Mouse (Mus musculus) limb, embryonic 15.5 days (tissue): ENCODE measurements at regions not wholly inside any gene's neighbourhood (a gene's known extent, or its start where the extent isn't known, plus 50 kb on each side); places are given as distances from the start of the nearest gene placed in this dataset.

Experiments
- ATAC-seq: fragments of 200-750 bp; cut with Nextera tagmentation; 2 replicates; pipeline ENCODE4 v1.8.0; 2017; ENCODE audit warnings: low read depth, moderate TSS enrichment; ENCODE audit not compliant: insufficient number of reproducible peaks, low FRiP score, low TSS enrichment
- H3K27ac ChIP-seq: fragments of 300-500 bp; sonication (generic); 2 replicates; pipeline ENCODE4 v1.5.1; 2015; ENCODE audit warnings: moderate library complexity, mild to moderate bottlenecking, inconsistent platforms
- H3K27me3 ChIP-seq: fragments of 300-500 bp; sonication (generic); 2 replicates; pipeline ENCODE4 v1.6.1; 2015; ENCODE audit warnings: inconsistent platforms
- H3K36me3 ChIP-seq: fragments of 300-500 bp; sonication (generic); 2 replicates; pipeline ENCODE4 v1.6.1; 2015; ENCODE audit warnings: inconsistent platforms
- H3K4me1 ChIP-seq: fragments of 300-500 bp; sonication (generic); 2 replicates; pipeline ENCODE4 v1.6.1; 2015; ENCODE audit warnings: inconsistent platforms
- H3K4me2 ChIP-seq: fragments of 300-500 bp; sonication (generic); 2 replicates; pipeline ENCODE4 v1.6.1; 2015; ENCODE audit warnings: mild to moderate bottlenecking, inconsistent platforms
- H3K4me3 ChIP-seq: fragments of 300-500 bp; sonication (generic); 2 replicates; pipeline ENCODE4 v1.5.1; 2015; ENCODE audit warnings: mild to moderate bottlenecking, inconsistent platforms
- H3K9ac ChIP-seq: fragments of 300-500 bp; sonication (generic); 2 replicates; pipeline ENCODE4 v1.6.1; 2015; ENCODE audit warnings: inconsistent platforms
- H3K9me3 ChIP-seq: fragments of 300-500 bp; sonication (generic); 2 replicates; pipeline ENCODE4 v1.6.1; 2016; ENCODE audit warnings: inconsistent platforms
- WGBS: fragments of 180-500 bp; shearing (Covaris S2); methylation state at CpG from one replicate; pipeline ENCODE4 v1.1.7; 2015; 5-methylcytosine and 5-hydroxymethylcytosine counted together

DNA sequence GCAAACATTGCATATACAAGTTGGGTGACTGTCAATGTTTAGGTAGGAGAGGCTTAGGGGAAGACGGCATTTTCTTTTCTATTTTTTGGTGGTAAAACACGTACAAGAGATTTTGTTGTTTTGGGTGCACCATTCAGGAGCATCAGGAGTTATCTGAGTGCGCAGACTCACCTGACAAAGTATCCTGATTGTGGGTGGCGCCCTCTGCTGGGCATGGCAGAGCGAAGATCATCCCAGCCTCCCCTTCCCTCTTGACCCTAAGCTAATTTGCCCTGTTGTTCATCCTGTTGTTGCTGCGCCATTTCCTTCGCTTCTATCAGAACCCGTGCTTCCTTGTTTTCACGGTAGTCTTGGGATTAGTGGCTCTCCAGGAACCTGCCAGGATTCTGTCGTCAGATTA lies 217.6 kb upstream of the Cnr1 start:
- no peak for ATAC-seq
- Histone ChIP-seq H3K27ac (no peak overlapping the region), H3K27me3 (no peaks in the 10 kb centered on the region), H3K36me3 (no peaks in the 10 kb centered on the region), H3K9ac (no peak overlapping the region), H3K4me1 (peaks cover under 1% of the 10 kb centered on the region; the same call in 1 of the 2 replicates), H3K4me2 (no peak overlapping the region), H3K4me3 (no peak overlapping the region), H3K9me3 (no peaks in the 10 kb centered on the region)
- WGBS, result 61% methylated on average over 10 of the region's 10 CpGs

GRCm38 (mm10) chr4:33716475-33717117 lies 207.8 kb upstream of the Cnr1 start:
- H3K4me1 ChIP-seq, result no peaks in the 10 kb centered on the region
- ATAC-seq, result no peak
- H3K27me3 ChIP-seq, result no peaks in the 10 kb centered on the region
- 45% methylated on average over 20 of the region's 20 CpGs for WGBS
- H3K36me3 ChIP-seq, result no peaks in the 10 kb centered on the region
- no peaks in the 10 kb centered on the region for H3K9me3 ChIP-seq
- H3K4me3 ChIP-seq, result no peak overlapping the region
- H3K9ac ChIP-seq, result no peak overlapping the region
- no peak overlapping the region for H3K27ac ChIP-seq
- H3K4me2 ChIP-seq, result 0 out of 2 replicates have a peak overlapping the region, but pooled peaks have one; percentile 5

GRCm38 (mm10) chr4:33720972-33721371 lies 203.4 kb upstream of the Cnr1 start:
- Histone ChIP-seq H3K4me3 (no peak overlapping the region), H3K9me3 (no peaks in the 10 kb centered on the region), H3K9ac (no peak overlapping the region), H3K36me3 (no peaks in the 10 kb centered on the region), H3K4me2 (no peak overlapping the region), H3K27ac (no peak overlapping the region), H3K27me3 (no peaks in the 10 kb centered on the region), H3K4me1 (no peaks in the 10 kb centered on the region)
- 90% methylated on average over 10 of the region's 10 CpGs for WGBS
- no peak for ATAC-seq

GRCm38 (mm10) chr4:33721971-33722370 lies 202.4 kb upstream of the Cnr1 start:
- H3K36me3 ChIP-seq, result no peaks in the 10 kb centered on the region
- 83% methylated on average over 4 of the region's 4 CpGs for WGBS
- no peaks in the 10 kb centered on the region for H3K27me3 ChIP-seq
- no peaks in the 10 kb centered on the region for H3K9me3 ChIP-seq
- no peak overlapping the region for H3K4me2 ChIP-seq
- no peaks in the 10 kb centered on the region for H3K4me1 ChIP-seq
- ATAC-seq, result no peak
- H3K9ac ChIP-seq, result no peak overlapping the region
- H3K27ac ChIP-seq, result no peak overlapping the region
- no peak overlapping the region for H3K4me3 ChIP-seq

GRCm38 (mm10) chr4:33731837-33732236 lies 192.6 kb upstream of the Cnr1 start:
- WGBS, result 68% methylated on average over 4 of the region's 4 CpGs
- H3K4me3 ChIP-seq, result no peak overlapping the region
- no peaks in the 10 kb centered on the region for H3K36me3 ChIP-seq
- H3K9me3 ChIP-seq, result no peaks in the 10 kb centered on the region
- no peak overlapping the region for H3K9ac ChIP-seq
- H3K4me2 ChIP-seq, result no peak overlapping the region
- no peak overlapping the region for H3K27ac ChIP-seq
- H3K27me3 ChIP-seq, result no peaks in the 10 kb centered on the region
- H3K4me1 ChIP-seq, result peaks cover 4% of the 10 kb centered on the region; the same call in 1 of the 2 replicates
- no peak for ATAC-seq

DNA sequence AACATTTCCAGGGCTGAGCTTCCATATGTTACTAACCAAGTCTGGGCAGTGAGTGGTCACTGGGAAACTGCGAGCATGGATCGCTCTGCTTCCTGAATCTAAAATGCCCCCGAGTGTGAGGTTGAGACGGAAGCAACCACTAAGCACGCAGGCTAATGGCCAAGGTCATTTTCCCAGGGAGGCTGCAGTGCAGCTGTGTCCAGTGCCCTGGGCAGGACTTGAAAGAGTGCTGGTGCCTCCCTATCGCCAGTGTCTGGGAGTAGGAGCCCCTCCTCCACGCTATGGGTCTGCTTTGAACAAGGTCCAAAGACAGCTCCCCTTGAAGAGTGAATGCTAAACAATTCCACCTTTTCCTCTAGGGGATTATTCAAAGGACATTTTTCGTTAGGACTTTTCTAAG lies 189.5 kb upstream of the Cnr1 start:
- Histone ChIP-seq H3K4me2 (no peak overlapping the region), H3K4me1 (peaks cover 4% of the 10 kb centered on the region; the same call in 1 of the 2 replicates), H3K27me3 (no peaks in the 10 kb centered on the region), H3K4me3 (no peak overlapping the region), H3K9ac (no peak overlapping the region), H3K36me3 (no peaks in the 10 kb centered on the region), H3K27ac (no peak overlapping the region), H3K9me3 (no peaks in the 10 kb centered on the region)
- WGBS, result 28% methylated on average over 8 of the region's 8 CpGs
- ATAC-seq, result no peak

- no peak overlapping the region for H3K4me2 ChIP-seq
- H3K9me3 ChIP-seq, result no peaks in the 10 kb centered on the region
- peaks cover 4% of the 10 kb centered on the region; the same call in 1 of the 2 replicates for H3K4me1 ChIP-seq
- no peak overlapping the region for H3K27ac ChIP-seq
- 49% methylated on average over 3 of the region's 3 CpGs for WGBS
- no peaks in the 10 kb centered on the region for H3K27me3 ChIP-seq
- no peaks in the 10 kb centered on the region for H3K36me3 ChIP-seq
- H3K4me3 ChIP-seq, result no peak overlapping the region
- H3K9ac ChIP-seq, result no peak overlapping the region
- no peak for ATAC-seq
Measured at GRCm38 (mm10) chr4:33735442-33735966, 188.9 kb upstream of the Cnr1 start.

DNA sequence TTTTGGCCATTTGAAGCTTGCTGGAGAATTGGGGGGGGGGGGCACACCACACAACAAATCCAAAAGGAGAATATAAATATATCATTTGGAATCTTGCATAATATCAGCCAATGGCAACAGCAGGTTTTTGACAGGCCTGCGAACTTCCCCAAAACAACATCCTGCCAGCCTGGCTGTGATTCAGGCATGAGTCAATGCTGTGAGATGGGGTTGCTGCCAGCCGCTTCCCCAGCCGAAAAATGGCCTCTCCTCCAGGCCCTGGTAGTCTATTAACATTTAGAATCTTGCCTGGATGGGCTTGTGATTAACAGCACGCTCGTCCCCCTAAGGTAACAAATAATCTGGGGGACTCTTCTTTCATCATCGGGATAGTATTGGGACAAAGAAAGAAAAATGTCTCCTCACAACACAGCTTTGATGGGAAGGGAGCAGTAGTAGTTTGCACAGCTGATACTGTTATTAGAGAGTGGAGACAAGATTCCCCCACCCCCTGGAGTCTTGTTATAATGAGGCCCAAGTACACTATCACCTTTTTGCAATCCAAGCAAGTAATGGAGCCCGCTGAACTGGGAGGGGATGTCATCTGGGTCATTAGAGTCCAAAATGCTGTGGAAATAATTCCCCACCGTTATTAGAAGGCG lies 188.2 kb upstream of the Cnr1 start:
- ATAC-seq, result no peak
- Histone ChIP-seq H3K4me2 (no peak overlapping the region), H3K4me1 (peaks cover 4% of the 10 kb centered on the region; the same call in 1 of the 2 replicates), H3K36me3 (no peaks in the 10 kb centered on the region), H3K27ac (no peak overlapping the region), H3K9ac (no peak overlapping the region), H3K27me3 (no peaks in the 10 kb centered on the region), H3K4me3 (no peak overlapping the region), H3K9me3 (no peaks in the 10 kb centered on the region)
- 72% methylated on average over 9 of the region's 9 CpGs for WGBS

- no peak overlapping the region for H3K9ac ChIP-seq
- no peaks in the 10 kb centered on the region for H3K27me3 ChIP-seq
- peaks cover 4% of the 10 kb centered on the region; the same call in 1 of the 2 replicates for H3K4me1 ChIP-seq
- H3K27ac ChIP-seq, result no peak overlapping the region
- 61% methylated on average over 1 of the region's 1 CpGs for WGBS
- no peak overlapping the region for H3K4me2 ChIP-seq
- H3K9me3 ChIP-seq, result no peaks in the 10 kb centered on the region
- ATAC-seq, result no peak
- H3K36me3 ChIP-seq, result no peaks in the 10 kb centered on the region
- H3K4me3 ChIP-seq, result no peak overlapping the region
Measured at GRCm38 (mm10) chr4:33737337-33737736, 187.1 kb upstream of the Cnr1 start.

- H3K27me3 ChIP-seq, result no peaks in the 10 kb centered on the region
Measured at GRCm38 (mm10) chr4:33737859-33738417, 186.5 kb upstream of the Cnr1 start.

GRCm38 (mm10) chr4:33739211-33739904 lies 185.0 kb upstream of the Cnr1 start:
- ATAC-seq, result no peak
- 47% methylated on average over 8 of the region's 8 CpGs for WGBS
- Histone ChIP-seq H3K9me3 (no peaks in the 10 kb centered on the region), H3K4me2 (no peak overlapping the region), H3K27me3 (no peaks in the 10 kb centered on the region), H3K36me3 (no peaks in the 10 kb centered on the region), H3K4me1 (peaks cover 4% of the 10 kb centered on the region; the same call in 1 of the 2 replicates), H3K4me3 (no peak overlapping the region), H3K27ac (no peak overlapping the region), H3K9ac (no peak overlapping the region)

More at GRCm38 (mm10) chr4:33737859-33738417, 186.5 kb upstream of the Cnr1 start:
- H3K4me2 ChIP-seq, result no peak overlapping the region
- H3K36me3 ChIP-seq, result no peaks in the 10 kb centered on the region
- no peak for ATAC-seq
- no peak overlapping the region for H3K9ac ChIP-seq
- no peaks in the 10 kb centered on the region for H3K9me3 ChIP-seq
- 71% methylated on average over 8 of the region's 8 CpGs for WGBS
- peaks cover 4% of the 10 kb centered on the region; the same call in 1 of the 2 replicates for H3K4me1 ChIP-seq
- no peak overlapping the region for H3K27ac ChIP-seq
- H3K4me3 ChIP-seq, result no peak overlapping the region
